Mouse (Mus musculus) hindbrain, embryonic 12.5 days (tissue): ENCODE measurements around the gene Mgat3. TPM values are rescaled to one million over a fixed set of nuclear protein-coding genes. Genes with fewer than 3 reads are reported as not detected.

Source experiments
- ATAC-seq: fragments of 200-750 bp; cut with Nextera tagmentation; 2 replicates; pipeline ENCODE4 v1.8.0; 2017; ENCODE audit warnings: moderate TSS enrichment; ENCODE audit not compliant: low FRiP score
- H3K27ac ChIP-seq: fragments of 300-500 bp; sonication (generic); 2 replicates; pipeline ENCODE4 v1.5.1; 2016; ENCODE audit warnings: mild to moderate bottlenecking
- H3K27me3 ChIP-seq: fragments of 300-500 bp; sonication (generic); 2 replicates; pipeline ENCODE4 v1.6.1; 2016; ENCODE audit warnings: mild to moderate bottlenecking
- H3K36me3 ChIP-seq: fragments of 300-500 bp; sonication (generic); 2 replicates; pipeline ENCODE4 v1.6.1; 2016; ENCODE audit warnings: mild to moderate bottlenecking
- H3K4me1 ChIP-seq: fragments of 300-500 bp; sonication (generic); 2 replicates; pipeline ENCODE4 v1.6.1; 2016
- H3K4me2 ChIP-seq: fragments of 300-500 bp; sonication (generic); replicated peaks from 2 replicates; pipeline ENCODE4 v1.6.1; 2016; ENCODE audit warnings: mild to moderate bottlenecking
- H3K4me3 ChIP-seq: fragments of 300-500 bp; sonication (generic); 2 replicates; pipeline ENCODE4 v1.5.1; 2016; ENCODE audit warnings: mild to moderate bottlenecking
- H3K9ac ChIP-seq: fragments of 300-500 bp; sonication (generic); 2 replicates; pipeline ENCODE4 v1.6.1; 2016; ENCODE audit warnings: mild to moderate bottlenecking, moderate library complexity
- H3K9me3 ChIP-seq: fragments of 300-500 bp; sonication (generic); replicated peaks from 2 replicates; pipeline ENCODE4 v1.6.1; 2016; ENCODE audit warnings: mild to moderate bottlenecking
- WGBS: fragments of 180-500 bp; shearing (Covaris S2); methylation state at CpG from one replicate; pipeline ENCODE4 v1.1.7; 2016; 5-methylcytosine and 5-hydroxymethylcytosine counted together
- polyA plus RNA-seq: library from polyadenylated mRNA; unstranded; fragments of >200 nt; fragmentation: Nextera tagmentation; extraction: Ambion mirVana; gene quantifications from 2 replicates; pipeline ENCODE4 v1.2.1, GENCODE M21; 2016

Gene Mgat3
- polyA plus RNA-seq, result 12.0 and 12.2 TPM in 2 replicates

GRCm38 (mm10) chr15:80173001-80173771, at the start of gene Mgat3:
Gene Mgat3 (plus strand): TSS chr15:80173721.
- ATAC-seq, result peak; percentile 78
- Histone ChIP-seq H3K4me1 (peaks cover 45% of the 10 kb centered on the region), H3K4me2 (peak within 1 kb of the TSS; percentile 85), H3K9me3 (no peaks in the 10 kb centered on the region), H3K4me3 (peak within 1 kb of the TSS; percentile 96), H3K27me3 (no peaks in the 10 kb centered on the region), H3K27ac (peak within 1 kb of the TSS; percentile 96), H3K36me3 (no peaks in the 10 kb centered on the region), H3K9ac (peak within 1 kb of the TSS; percentile 100)
- 4% methylated on average over 42 of the region's 85 CpGs for WGBS

DNA sequence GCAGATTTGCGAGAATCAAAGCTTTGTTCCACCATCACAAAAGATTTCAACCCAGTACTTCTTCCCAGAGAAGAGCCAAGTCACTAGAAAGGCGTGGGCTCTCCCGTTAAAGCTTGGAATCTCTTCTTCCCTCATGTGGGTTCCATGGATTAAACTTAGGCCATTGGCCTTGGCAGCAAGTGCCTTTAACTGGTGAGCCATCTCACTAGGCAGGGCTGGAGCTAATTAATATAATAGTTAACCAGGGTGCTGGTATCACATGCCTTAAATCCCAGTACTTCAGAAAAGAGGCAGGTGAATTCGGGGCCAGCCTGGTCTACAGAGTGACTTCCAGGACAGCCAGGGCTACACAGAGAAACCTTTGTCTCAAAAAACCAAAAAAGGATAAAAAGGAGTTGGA, 48.9 kb upstream of the Mgat3 start:
- no peaks in the 10 kb centered on the region for H3K36me3 ChIP-seq
- WGBS, result 82% methylated on average over 4 of the region's 4 CpGs
- no peaks in the 10 kb centered on the region for H3K9me3 ChIP-seq
- no peaks in the 10 kb centered on the region for H3K27me3 ChIP-seq
- H3K4me3 ChIP-seq, result no peak overlapping the region
- no peak for ATAC-seq
- H3K4me1 ChIP-seq, result no peaks in the 10 kb centered on the region
- H3K27ac ChIP-seq, result no peak overlapping the region
- H3K4me2 ChIP-seq, result no peak overlapping the region
- H3K9ac ChIP-seq, result no peak overlapping the region

DNA sequence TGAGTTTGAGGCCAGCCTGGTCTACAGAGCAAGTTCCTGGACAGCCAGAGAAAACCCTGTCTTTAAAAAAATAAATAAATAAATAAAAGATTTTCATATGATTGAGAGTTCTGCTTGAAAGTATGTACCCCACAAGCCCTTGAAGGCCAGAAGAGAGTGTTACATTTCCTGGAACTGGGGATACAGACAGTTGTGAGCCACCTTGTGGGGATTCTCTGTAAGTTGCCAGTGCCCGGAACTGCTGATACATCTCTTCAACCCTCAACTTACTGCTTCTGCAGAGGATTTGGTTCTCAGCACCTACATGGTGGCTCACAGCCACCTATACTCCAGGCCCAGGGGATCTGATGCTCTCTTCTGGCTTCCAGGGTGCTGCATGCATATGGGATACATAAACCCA, 46.3 kb upstream of the Mgat3 start:
- Histone ChIP-seq H3K4me3 (no peak overlapping the region), H3K9me3 (no peaks in the 10 kb centered on the region), H3K4me2 (no peak overlapping the region), H3K27me3 (no peaks in the 10 kb centered on the region), H3K36me3 (no peaks in the 10 kb centered on the region), H3K27ac (no peak overlapping the region), H3K4me1 (no peaks in the 10 kb centered on the region), H3K9ac (no peak overlapping the region)
- ATAC-seq, result no peak
- WGBS, result 64% methylated on average over 1 of the region's 1 CpGs

DNA sequence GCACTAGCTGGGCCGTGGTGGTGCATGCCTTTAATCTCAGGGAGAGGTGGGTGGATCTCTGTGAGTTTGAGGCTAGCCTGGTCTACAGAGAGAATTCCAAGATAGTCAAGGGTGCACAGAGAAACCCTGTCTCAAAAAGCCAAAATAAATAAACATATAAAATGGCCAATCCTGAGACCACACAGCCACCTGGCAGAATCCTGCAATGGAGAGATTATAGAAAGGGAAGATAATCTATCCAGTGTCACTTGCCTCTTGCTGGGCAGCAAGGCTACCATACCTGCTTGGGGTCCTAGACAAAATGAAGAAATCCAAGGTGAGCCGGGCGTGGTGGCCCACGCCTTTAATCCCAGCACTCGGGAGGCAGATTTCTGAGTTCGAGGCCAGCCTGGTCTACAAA, 43.5 kb upstream of the Mgat3 start:
- H3K27me3 ChIP-seq, result no peaks in the 10 kb centered on the region
- H3K4me1 ChIP-seq, result peaks cover 15% of the 10 kb centered on the region
- H3K27ac ChIP-seq, result no peak overlapping the region
- 91% methylated on average over 6 of the region's 6 CpGs for WGBS
- H3K36me3 ChIP-seq, result no peaks in the 10 kb centered on the region
- no peaks in the 10 kb centered on the region for H3K9me3 ChIP-seq
- H3K9ac ChIP-seq, result no peak overlapping the region
- no peak for ATAC-seq
- H3K4me2 ChIP-seq, result no peak overlapping the region
- no peak overlapping the region for H3K4me3 ChIP-seq

- WGBS, result 83% methylated on average over 5 of the region's 5 CpGs
Observed at GRCm38 (mm10) chr15:80130689-80131088, 42.8 kb upstream of the Mgat3 start.

GRCm38 (mm10) chr15:80131421-80131820, 42.1 kb upstream of the Mgat3 start:
- no peak overlapping the region for H3K9ac ChIP-seq
- H3K27ac ChIP-seq, result no peak overlapping the region
- H3K4me3 ChIP-seq, result no peak overlapping the region
- no peak overlapping the region for H3K4me2 ChIP-seq
- H3K36me3 ChIP-seq, result 0 out of 2 replicates have a peak, but pooled peaks cover under 1% of the 10 kb centered on the region
- no peak for ATAC-seq
- no peaks in the 10 kb centered on the region for H3K27me3 ChIP-seq
- H3K4me1 ChIP-seq, result peaks cover 19% of the 10 kb centered on the region
- 71% methylated on average over 6 of the region's 6 CpGs for WGBS
- no peaks in the 10 kb centered on the region for H3K9me3 ChIP-seq

More at GRCm38 (mm10) chr15:80130689-80131088, 42.8 kb upstream of the Mgat3 start:
- Histone ChIP-seq H3K27me3 (no peaks in the 10 kb centered on the region), H3K4me1 (peaks cover 15% of the 10 kb centered on the region), H3K4me2 (no peak overlapping the region), H3K9ac (no peak overlapping the region), H3K9me3 (no peaks in the 10 kb centered on the region), H3K4me3 (no peak overlapping the region), H3K27ac (no peak overlapping the region), H3K36me3 (no peaks in the 10 kb centered on the region)
- no peak for ATAC-seq

DNA sequence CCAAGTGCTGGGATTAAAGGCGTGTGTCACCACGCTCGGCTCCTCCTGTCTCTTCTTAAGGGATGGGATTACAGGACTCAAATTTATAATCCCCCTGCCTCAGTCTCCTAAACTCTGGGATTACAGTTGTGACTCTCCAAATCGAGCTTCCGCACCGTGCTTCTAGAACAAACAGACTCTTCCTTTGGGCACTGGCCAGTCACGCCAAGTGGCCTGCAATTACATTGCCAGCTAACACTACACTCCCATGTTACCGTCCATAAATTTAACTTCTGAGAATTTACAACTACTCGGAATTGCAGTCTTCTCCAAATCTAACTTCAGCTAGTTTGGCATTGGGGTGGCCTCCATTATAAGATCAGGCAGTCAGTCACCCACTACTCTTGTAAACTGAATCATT, 41.1 kb upstream of the Mgat3 start:
- peak; percentile 1; the same call in 1 of the 2 replicates for ATAC-seq
- WGBS, result 81% methylated on average over 9 of the region's 9 CpGs

GRCm38 (mm10) chr15:80132993-80133586, 40.4 kb upstream of the Mgat3 start, which contains the start of gene Tab1:
Gene Tab1 (plus strand): TSS chr15:80133127.
- WGBS, result under 1% methylated on average over 58 of the region's 59 CpGs
- H3K4me2 ChIP-seq, result peak within 1 kb of the TSS; percentile 63
- H3K9me3 ChIP-seq, result no peaks in the 10 kb centered on the region
- H3K4me1 ChIP-seq, result peaks cover 28% of the 10 kb centered on the region
- ATAC-seq, result peak; percentile 96
- H3K36me3 ChIP-seq, result 0 out of 2 replicates have a peak, but pooled peaks cover 8% of the 10 kb centered on the region
- peak within 1 kb of the TSS; percentile 99 for H3K27ac ChIP-seq
- no peaks in the 10 kb centered on the region for H3K27me3 ChIP-seq
- peak within 1 kb of the TSS; percentile 70 for H3K4me3 ChIP-seq
- peak within 1 kb of the TSS; percentile 83 for H3K9ac ChIP-seq

More for the DNA sequence above, 41.1 kb upstream of the Mgat3 start:
- Histone ChIP-seq H3K27me3 (no peaks in the 10 kb centered on the region), H3K4me3 (peak overlapping the region; percentile 70), H3K36me3 (0 out of 2 replicates have a peak, but pooled peaks cover 8% of the 10 kb centered on the region), H3K27ac (no peak overlapping the region), H3K4me2 (peak overlapping the region; percentile 63), H3K9me3 (no peaks in the 10 kb centered on the region), H3K9ac (no peak overlapping the region), H3K4me1 (peaks cover 21% of the 10 kb centered on the region)

- peaks cover 33% of the 10 kb centered on the region for H3K4me1 ChIP-seq
- no peaks in the 10 kb centered on the region for H3K27me3 ChIP-seq
- 13% methylated on average over 14 of the region's 14 CpGs for WGBS
Observed at GRCm38 (mm10) chr15:80133682-80134449, 39.7 kb upstream of the Mgat3 start.

DNA sequence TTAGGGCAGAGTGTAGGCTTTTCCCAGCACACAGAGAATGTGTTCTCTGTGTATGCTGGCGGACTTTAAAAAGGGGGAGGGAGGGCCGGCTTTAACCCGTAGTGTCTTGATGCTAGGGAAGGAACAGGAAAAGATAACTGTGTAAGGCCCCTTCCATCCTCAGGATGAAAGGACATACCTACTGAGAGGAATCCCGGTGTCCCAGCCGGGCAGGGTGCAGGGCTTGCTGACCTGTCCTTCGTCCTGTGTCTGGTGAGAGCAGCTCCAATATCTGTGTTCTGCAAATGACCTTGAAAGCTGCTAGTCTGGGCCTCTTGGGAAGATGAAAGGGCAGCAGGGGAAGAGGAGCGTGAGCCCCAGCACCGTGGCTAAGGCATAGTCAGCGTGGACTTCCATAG, 39.1 kb upstream of the Mgat3 start:
- Histone ChIP-seq H3K9me3 (no peaks in the 10 kb centered on the region), H3K4me1 (peaks cover 33% of the 10 kb centered on the region), H3K27ac (peak overlapping the region; percentile 99), H3K27me3 (no peaks in the 10 kb centered on the region), H3K9ac (peak overlapping the region; percentile 83), H3K4me2 (peak overlapping the region; percentile 63), H3K4me3 (peak overlapping the region; percentile 70), H3K36me3 (0 out of 2 replicates have a peak, but pooled peaks cover 8% of the 10 kb centered on the region)
- WGBS, result 53% methylated on average over 9 of the region's 9 CpGs
- ATAC-seq, result no peak

More at GRCm38 (mm10) chr15:80133682-80134449, 39.7 kb upstream of the Mgat3 start:
- Histone ChIP-seq H3K4me2 (peak overlapping the region; percentile 63), H3K9me3 (no peaks in the 10 kb centered on the region), H3K27ac (peak overlapping the region; percentile 99), H3K9ac (peak overlapping the region; percentile 83), H3K4me3 (peak overlapping the region; percentile 70), H3K36me3 (0 out of 2 replicates have a peak, but pooled peaks cover 8% of the 10 kb centered on the region)
- peak; percentile 9; the same call in 1 of the 2 replicates for ATAC-seq

GRCm38 (mm10) chr15:80135499-80135898, 38.0 kb upstream of the Mgat3 start:
- Histone ChIP-seq H3K9me3 (no peaks in the 10 kb centered on the region), H3K4me3 (no peak overlapping the region), H3K4me2 (no peak overlapping the region), H3K4me1 (peaks cover 33% of the 10 kb centered on the region), H3K27ac (no peak overlapping the region), H3K36me3 (0 out of 2 replicates have a peak, but pooled peaks cover 11% of the 10 kb centered on the region), H3K9ac (no peak overlapping the region), H3K27me3 (no peaks in the 10 kb centered on the region)
- ATAC-seq, result no peak
- 91% methylated on average over 2 of the region's 2 CpGs for WGBS

DNA sequence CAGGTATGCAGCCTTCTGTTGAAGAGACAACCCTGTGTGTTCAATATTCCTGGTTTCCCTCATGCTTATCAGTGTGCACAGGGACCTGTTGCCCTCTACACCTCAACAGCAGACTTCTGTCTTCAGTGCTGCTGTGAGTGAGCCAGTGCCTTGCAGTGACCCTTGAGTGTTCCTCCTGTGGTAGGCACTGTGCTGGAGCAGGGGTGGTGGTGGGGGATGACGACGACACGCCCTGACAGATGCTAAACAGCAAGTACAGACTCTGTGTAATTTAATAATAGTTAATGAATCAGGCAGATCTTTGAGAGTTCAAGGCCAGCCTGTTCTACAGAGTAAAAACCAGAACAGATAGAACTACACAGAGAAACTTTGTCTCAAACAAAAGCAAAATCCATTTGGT, 36.9 kb upstream of the Mgat3 start:
- peaks cover 22% of the 10 kb centered on the region for H3K36me3 ChIP-seq
- H3K27me3 ChIP-seq, result no peaks in the 10 kb centered on the region
- H3K4me2 ChIP-seq, result no peak overlapping the region
- WGBS, result 96% methylated on average over 3 of the region's 3 CpGs
- no peak overlapping the region for H3K27ac ChIP-seq
- ATAC-seq, result no peak
- peaks cover 2% of the 10 kb centered on the region; the same call in 1 of the 2 replicates for H3K9me3 ChIP-seq
- H3K4me1 ChIP-seq, result peaks cover 33% of the 10 kb centered on the region
- H3K4me3 ChIP-seq, result no peak overlapping the region
- no peak overlapping the region for H3K9ac ChIP-seq
